Mouse (Mus musculus) liver, embryonic 12.5 days (tissue): ENCODE measurements around the gene Fam83b. TPM values are rescaled to one million over a fixed set of nuclear protein-coding genes. Genes with fewer than 3 reads are reported as not detected.

Experiments
- ATAC-seq: fragments of 200-750 bp; cut with Nextera tagmentation; 2 replicates; pipeline ENCODE4 v1.8.0; 2017; ENCODE audit warnings: moderate number of reproducible peaks, mild to moderate bottlenecking, moderate library complexity
- H3K27ac ChIP-seq: fragments of 300-500 bp; sonication (generic); 2 replicates; pipeline ENCODE4 v1.5.1; 2016; ENCODE audit warnings: mild to moderate bottlenecking
- H3K27me3 ChIP-seq: fragments of 300-500 bp; sonication (generic); replicated peaks from 2 replicates; pipeline ENCODE4 v1.6.1; 2016; ENCODE audit warnings: mild to moderate bottlenecking, moderate library complexity
- H3K36me3 ChIP-seq: fragments of 300-500 bp; sonication (generic); 2 replicates; pipeline ENCODE4 v1.6.1; 2016; ENCODE audit warnings: mild to moderate bottlenecking, moderate library complexity
- H3K4me1 ChIP-seq: fragments of 300-500 bp; sonication (generic); 2 replicates; pipeline ENCODE4 v1.6.1; 2016
- H3K4me2 ChIP-seq: fragments of 300-500 bp; sonication (generic); 2 replicates; pipeline ENCODE4 v1.6.1; 2016; ENCODE audit warnings: mild to moderate bottlenecking, moderate library complexity
- H3K4me3 ChIP-seq: fragments of 300-500 bp; sonication (generic); 2 replicates; pipeline ENCODE4 v1.5.1; 2016; ENCODE audit warnings: mild to moderate bottlenecking, moderate library complexity
- H3K9ac ChIP-seq: fragments of 300-500 bp; sonication (generic); 2 replicates; pipeline ENCODE4 v1.6.1; 2016; ENCODE audit warnings: mild to moderate bottlenecking, moderate library complexity
- H3K9me3 ChIP-seq: fragments of 300-500 bp; sonication (generic); replicated peaks from 2 replicates; pipeline ENCODE4 v1.6.1; 2016; ENCODE audit warnings: mild to moderate bottlenecking, moderate library complexity
- WGBS: fragments of 180-500 bp; shearing (Covaris S2); methylation state at CpG from one replicate; pipeline ENCODE4 v1.1.7; 2016; ENCODE audit not compliant: insufficient replicate concordance; 5-methylcytosine and 5-hydroxymethylcytosine counted together
- polyA plus RNA-seq: library from polyadenylated mRNA; unstranded; fragments of >200 nt; fragmentation: Nextera tagmentation; extraction: Ambion mirVana; gene quantifications from 2 replicates; pipeline ENCODE4 v1.2.1, GENCODE M21; 2016

The Fam83b gene
- polyA plus RNA-seq, 1 experiment from 2014 or later: 0.08 TPM

DNA sequence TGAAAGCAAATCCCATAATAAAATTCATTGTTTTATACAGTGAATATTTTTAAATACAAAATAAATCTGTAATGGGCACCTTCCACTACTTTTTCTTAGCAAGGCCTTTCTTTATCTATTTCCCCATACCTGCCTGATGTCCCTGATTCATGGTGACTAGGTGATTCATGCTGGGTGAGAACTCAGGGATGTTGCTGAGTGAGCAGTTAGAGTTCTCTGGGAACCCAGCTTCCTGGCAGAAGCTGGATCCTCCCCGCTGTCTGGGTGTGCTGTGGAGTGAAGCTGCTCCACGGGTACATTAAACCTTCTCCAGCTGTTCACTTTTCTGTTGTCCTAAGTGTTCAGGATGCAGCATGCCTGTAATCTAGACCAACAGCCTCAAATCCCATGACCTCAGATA lies 13.2 kb downstream of the Fam83b start:
- Histone ChIP-seq H3K27ac (no peak overlapping the region), H3K4me3 (no peak overlapping the region), H3K27me3 (no peaks in the 10 kb centered on the region), H3K9ac (no peak overlapping the region), H3K4me2 (no peak overlapping the region), H3K36me3 (no peaks in the 10 kb centered on the region), H3K9me3 (no peaks in the 10 kb centered on the region), H3K4me1 (peaks cover 9% of the 10 kb centered on the region)
- ATAC-seq: no peak
- 31% methylated on average over 2 of the region's 2 CpGs for WGBS

- WGBS: 59% methylated on average over 1 of the region's 1 CpGs
- ATAC-seq: no peak
Observed at GRCm38 (mm10) chr9:76553115-76553514, 13.8 kb downstream of the Fam83b start.

DNA sequence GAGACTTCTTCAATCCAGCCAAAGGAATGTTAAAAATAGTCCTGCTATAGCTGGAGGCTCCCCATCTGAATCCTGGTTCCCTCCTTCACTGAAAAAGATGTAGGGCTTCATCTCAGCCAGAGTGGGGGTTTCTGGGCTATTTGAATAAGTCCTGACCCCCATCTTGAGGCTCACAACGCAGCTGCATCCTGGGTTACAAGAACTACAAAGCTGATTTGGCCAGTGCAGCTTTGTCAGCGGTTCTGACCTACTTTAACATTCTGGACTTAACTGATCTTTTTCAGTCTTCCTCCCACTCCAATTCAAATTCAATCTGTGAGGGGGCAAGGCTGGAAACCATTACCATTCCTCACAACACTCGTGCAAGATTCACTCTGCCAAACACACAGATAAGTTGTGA lies 20.2 kb downstream of the Fam83b start:
- H3K27ac ChIP-seq: no peak overlapping the region
- no peak overlapping the region for H3K4me2 ChIP-seq
- 43% methylated on average over 3 of the region's 3 CpGs for WGBS
- no peaks in the 10 kb centered on the region for H3K9me3 ChIP-seq
- no peaks in the 10 kb centered on the region for H3K4me1 ChIP-seq
- H3K36me3 ChIP-seq: no peaks in the 10 kb centered on the region
- H3K27me3 ChIP-seq: no peaks in the 10 kb centered on the region
- ATAC-seq: no peak
- H3K9ac ChIP-seq: no peak overlapping the region
- H3K4me3 ChIP-seq: no peak overlapping the region

More at GRCm38 (mm10) chr9:76553115-76553514, 13.8 kb downstream of the Fam83b start:
- H3K9ac ChIP-seq: no peak overlapping the region
- peaks cover 2% of the 10 kb centered on the region for H3K4me1 ChIP-seq
- no peak overlapping the region for H3K4me2 ChIP-seq
- no peaks in the 10 kb centered on the region for H3K36me3 ChIP-seq
- no peak overlapping the region for H3K4me3 ChIP-seq
- H3K27me3 ChIP-seq: no peaks in the 10 kb centered on the region
- no peaks in the 10 kb centered on the region for H3K9me3 ChIP-seq
- no peak overlapping the region for H3K27ac ChIP-seq

DNA sequence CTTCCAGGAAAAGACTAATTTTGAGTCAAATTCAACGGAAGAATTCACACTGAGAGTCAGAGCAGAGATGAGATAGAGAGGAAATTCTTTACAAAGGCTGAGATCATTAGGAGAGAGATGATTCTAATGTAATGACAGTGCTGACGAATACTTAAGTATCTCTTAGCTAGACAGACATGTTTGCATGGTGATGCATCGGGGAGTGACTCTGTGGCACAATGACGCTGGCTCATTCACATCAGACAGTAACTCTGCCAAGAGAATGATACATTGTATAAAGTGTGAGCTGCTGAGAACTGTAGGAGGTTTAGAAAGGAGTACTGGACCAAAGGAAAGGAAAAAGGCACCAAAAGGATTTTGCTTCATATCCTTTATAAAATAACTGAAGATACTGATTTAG lies 26.2 kb downstream of the Fam83b start:
- Histone ChIP-seq H3K36me3 (no peaks in the 10 kb centered on the region), H3K4me3 (no peak overlapping the region), H3K4me1 (no peaks in the 10 kb centered on the region), H3K27ac (no peak overlapping the region), H3K27me3 (no peaks in the 10 kb centered on the region), H3K9me3 (no peaks in the 10 kb centered on the region), H3K9ac (no peak overlapping the region), H3K4me2 (no peak overlapping the region)
- 38% methylated on average over 4 of the region's 4 CpGs for WGBS
- no peak for ATAC-seq

DNA sequence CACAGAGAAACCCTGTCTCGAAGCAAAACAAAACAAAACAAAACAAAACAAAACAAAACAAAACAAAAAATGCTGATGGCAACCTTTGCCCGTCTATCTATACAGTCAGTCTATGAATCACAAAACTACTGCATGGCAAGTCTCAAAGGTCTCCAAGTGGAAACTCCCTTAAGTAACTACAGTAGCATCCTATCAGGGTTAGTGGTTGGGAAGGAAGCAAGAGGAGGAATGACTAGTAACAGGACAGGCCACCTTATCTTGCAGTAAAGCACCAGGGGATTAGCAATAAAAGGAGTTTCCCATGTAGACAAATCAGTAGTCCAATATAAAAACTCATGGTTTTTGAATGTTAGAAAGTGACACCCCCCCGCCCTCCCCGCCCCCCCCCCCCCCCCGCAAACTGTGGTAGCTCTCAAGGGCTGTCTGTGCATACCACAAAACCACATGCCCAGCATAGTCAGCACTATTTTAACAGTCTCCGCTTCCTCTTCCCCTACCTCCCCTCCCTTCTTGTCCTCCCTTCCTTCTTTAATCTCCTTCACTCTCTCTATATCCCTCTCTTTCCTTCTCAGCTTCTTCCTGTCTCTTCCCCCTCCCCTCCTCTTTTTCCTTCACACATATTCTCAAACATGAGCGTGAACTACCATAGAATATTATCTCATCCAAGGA lies 26.8 kb downstream of the Fam83b start:
- no peaks in the 10 kb centered on the region for H3K4me1 ChIP-seq
- no peaks in the 10 kb centered on the region for H3K36me3 ChIP-seq
- no peak overlapping the region for H3K4me3 ChIP-seq
- no peaks in the 10 kb centered on the region for H3K27me3 ChIP-seq
- WGBS: 44% methylated on average over 5 of the region's 7 CpGs
- no peak overlapping the region for H3K4me2 ChIP-seq
- H3K9me3 ChIP-seq: no peaks in the 10 kb centered on the region
- ATAC-seq: no peak
- no peak overlapping the region for H3K27ac ChIP-seq
- no peak overlapping the region for H3K9ac ChIP-seq

GRCm38 (mm10) chr9:76539271-76539670 lies 27.6 kb downstream of the Fam83b start:
- 62% methylated on average over 7 of the region's 7 CpGs for WGBS
- no peak for ATAC-seq

DNA sequence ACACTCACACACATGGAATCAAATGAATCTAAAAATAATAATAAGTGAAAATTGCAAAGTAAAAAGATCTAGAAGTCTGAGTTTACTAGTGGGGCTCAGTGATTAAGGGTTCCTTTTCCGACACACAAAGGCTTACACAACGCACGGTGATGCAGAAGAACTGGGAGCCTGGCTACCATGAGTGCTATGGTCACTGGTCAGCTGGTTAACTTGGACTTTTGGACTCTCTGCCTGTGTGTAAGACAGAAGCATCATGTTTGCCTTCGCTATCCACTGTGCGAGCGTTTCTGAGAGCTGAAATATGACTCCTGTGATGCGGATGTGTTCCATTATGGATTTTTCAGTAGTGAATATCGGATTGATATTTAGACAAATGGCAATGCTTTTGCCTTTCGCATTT lies 30.9 kb downstream of the Fam83b start:
- Histone ChIP-seq H3K36me3 (no peaks in the 10 kb centered on the region), H3K9ac (no peak overlapping the region), H3K4me3 (no peak overlapping the region), H3K9me3 (no peaks in the 10 kb centered on the region), H3K27me3 (no peaks in the 10 kb centered on the region), H3K4me1 (no peaks in the 10 kb centered on the region), H3K27ac (no peak overlapping the region), H3K4me2 (no peak overlapping the region)
- 77% methylated on average over 9 of the region's 9 CpGs for WGBS
- ATAC-seq: no peak

More at GRCm38 (mm10) chr9:76539271-76539670, 27.6 kb downstream of the Fam83b start:
- no peak overlapping the region for H3K4me3 ChIP-seq
- no peak overlapping the region for H3K4me2 ChIP-seq
- no peak overlapping the region for H3K27ac ChIP-seq
- no peak overlapping the region for H3K9ac ChIP-seq
- H3K4me1 ChIP-seq: no peaks in the 10 kb centered on the region
- H3K9me3 ChIP-seq: no peaks in the 10 kb centered on the region
- H3K36me3 ChIP-seq: no peaks in the 10 kb centered on the region
- no peaks in the 10 kb centered on the region for H3K27me3 ChIP-seq

DNA sequence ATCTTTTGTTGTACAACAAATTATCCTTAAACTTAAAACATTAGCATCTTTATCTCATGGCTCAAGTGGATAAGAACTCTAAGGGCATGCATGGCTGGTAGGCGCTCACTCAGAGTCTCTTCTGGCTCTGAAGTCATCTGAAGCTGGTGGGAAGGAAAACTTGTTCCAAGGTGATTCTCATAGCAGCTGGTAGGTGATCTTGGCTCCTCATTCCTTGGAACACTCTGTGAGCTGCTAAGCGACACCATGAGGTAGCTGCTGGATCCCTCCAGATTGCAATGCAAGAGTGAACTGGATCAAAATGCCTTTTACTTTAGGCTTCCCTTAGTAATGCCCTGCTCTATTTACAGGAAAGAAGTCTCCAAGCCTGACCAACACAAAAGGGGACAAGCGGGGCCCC lies 34.5 kb downstream of the Fam83b start:
- no peak overlapping the region for H3K9ac ChIP-seq
- H3K4me3 ChIP-seq: no peak overlapping the region
- WGBS: 81% methylated on average over 3 of the region's 3 CpGs
- no peaks in the 10 kb centered on the region for H3K27me3 ChIP-seq
- no peaks in the 10 kb centered on the region for H3K4me1 ChIP-seq
- no peak for ATAC-seq
- H3K4me2 ChIP-seq: no peak overlapping the region
- no peaks in the 10 kb centered on the region for H3K9me3 ChIP-seq
- no peak overlapping the region for H3K27ac ChIP-seq
- no peaks in the 10 kb centered on the region for H3K36me3 ChIP-seq

GRCm38 (mm10) chr9:76531368-76531767 lies 35.5 kb downstream of the Fam83b start:
- Histone ChIP-seq H3K9ac (no peak overlapping the region), H3K27ac (no peak overlapping the region), H3K36me3 (no peaks in the 10 kb centered on the region), H3K4me1 (no peaks in the 10 kb centered on the region), H3K4me2 (no peak overlapping the region), H3K27me3 (no peaks in the 10 kb centered on the region), H3K4me3 (no peak overlapping the region), H3K9me3 (no peaks in the 10 kb centered on the region)
- 68% methylated on average over 4 of the region's 4 CpGs for WGBS
- ATAC-seq: no peak

GRCm38 (mm10) chr9:76525592-76525991 lies 41.3 kb downstream of the Fam83b start:
- H3K27ac ChIP-seq: no peak overlapping the region
- no peak overlapping the region for H3K4me2 ChIP-seq
- H3K36me3 ChIP-seq: no peaks in the 10 kb centered on the region
- H3K27me3 ChIP-seq: no peaks in the 10 kb centered on the region
- no peak overlapping the region for H3K9ac ChIP-seq
- no peak overlapping the region for H3K4me3 ChIP-seq
- no peak for ATAC-seq
- H3K9me3 ChIP-seq: no peaks in the 10 kb centered on the region
- no peaks in the 10 kb centered on the region for H3K4me1 ChIP-seq

- H3K9me3 ChIP-seq: no peaks in the 10 kb centered on the region
- no peak overlapping the region for H3K27ac ChIP-seq
- no peak for ATAC-seq
- H3K36me3 ChIP-seq: no peaks in the 10 kb centered on the region
- no peak overlapping the region for H3K4me2 ChIP-seq
- no peaks in the 10 kb centered on the region for H3K27me3 ChIP-seq
- no peak overlapping the region for H3K9ac ChIP-seq
- H3K4me1 ChIP-seq: no peaks in the 10 kb centered on the region
- H3K4me3 ChIP-seq: no peak overlapping the region
Observed at GRCm38 (mm10) chr9:76523075-76523474, 43.8 kb downstream of the Fam83b start.

- WGBS: 58% methylated on average over 3 of the region's 3 CpGs
- Histone ChIP-seq H3K4me3 (no peak overlapping the region), H3K4me1 (no peaks in the 10 kb centered on the region), H3K36me3 (no peaks in the 10 kb centered on the region), H3K9me3 (no peaks in the 10 kb centered on the region), H3K27me3 (no peaks in the 10 kb centered on the region), H3K27ac (no peak overlapping the region), H3K4me2 (no peak overlapping the region), H3K9ac (no peak overlapping the region)
- no peak for ATAC-seq
Observed at GRCm38 (mm10) chr9:76521640-76522039, 45.3 kb downstream of the Fam83b start.

DNA sequence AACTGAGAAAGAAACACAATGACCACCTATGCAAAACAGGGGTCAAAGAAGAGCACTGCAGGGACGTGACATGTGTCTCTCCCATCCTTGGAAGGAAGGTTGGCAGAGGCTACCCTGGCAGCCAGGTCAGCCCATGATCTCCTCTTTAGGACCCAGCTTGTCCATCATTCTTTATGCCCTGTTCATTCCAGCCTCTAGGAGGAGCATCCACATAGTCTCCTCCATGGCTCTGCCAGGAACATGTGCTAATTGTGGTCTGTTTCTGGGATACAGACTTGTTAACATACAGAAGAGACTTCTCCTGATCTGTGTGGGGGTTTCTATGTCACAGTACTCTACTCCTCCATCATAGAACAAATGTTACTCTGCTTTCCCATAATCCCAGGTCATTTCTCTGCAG lies 48.3 kb downstream of the Fam83b start:
- H3K9ac ChIP-seq: no peak overlapping the region
- H3K27me3 ChIP-seq: no peaks in the 10 kb centered on the region
- no peak for ATAC-seq
- H3K4me3 ChIP-seq: no peak overlapping the region
- no peaks in the 10 kb centered on the region for H3K4me1 ChIP-seq
- H3K27ac ChIP-seq: no peak overlapping the region
- H3K4me2 ChIP-seq: no peak overlapping the region
- H3K9me3 ChIP-seq: no peaks in the 10 kb centered on the region
- no peaks in the 10 kb centered on the region for H3K36me3 ChIP-seq
- WGBS: 52% methylated on average over 1 of the region's 1 CpGs
